Mouse (Mus musculus) C2C12 (cell line): Measurements from ENCODE around the gene Trmt2a. TPM values are rescaled to one million over a fixed set of nuclear protein-coding genes. Genes with fewer than 3 reads are reported as not detected.

Source experiments
- H3K27me3 ChIP-seq: one replicate; pipeline ENCODE4 v1.6.1; 2011; ENCODE audit not compliant: control insufficient read depth, insufficient read depth, insufficient read length
- H3K36me3 ChIP-seq: one replicate; pipeline ENCODE4 v1.6.1; 2011; ENCODE audit not compliant: control insufficient read depth, insufficient read depth
- H3K4me3 ChIP-seq: one replicate; pipeline ENCODE4 v1.5.1; 2011; ENCODE audit warnings: mild to moderate bottlenecking, control low read depth; ENCODE audit not compliant: poor library complexity, insufficient read depth, severe bottlenecking
- H3K79me2 ChIP-seq: one replicate; pipeline ENCODE4 v1.6.1; 2011; ENCODE audit not compliant: control insufficient read depth, insufficient read depth
- H3K79me3 ChIP-seq: one replicate; pipeline ENCODE4 v1.6.1; 2011; ENCODE audit warnings: low read depth, control low read depth
- H3ac ChIP-seq: one replicate; pipeline ENCODE3; 2011; ENCODE audit warnings: low read depth; ENCODE audit not compliant: control insufficient read depth, insufficient read length
- CEBPB ChIP-seq: IDR thresholded peaks from one replicate; pipeline ENCODE4 v1.6.1; 2011; ENCODE audit warnings: low read depth, mild to moderate bottlenecking, control low read depth, moderate library complexity
- CTCF ChIP-seq: IDR thresholded peaks from one replicate; pipeline ENCODE4 v1.5.1; 2011; ENCODE audit not compliant: control insufficient read depth, insufficient read depth, insufficient read length
- FOSL1 ChIP-seq: IDR thresholded peaks from one replicate; pipeline ENCODE4 v1.8.0; 2011; ENCODE audit warnings: mild to moderate bottlenecking, low read length; ENCODE audit not compliant: poor library complexity, insufficient read depth, severe bottlenecking
- MAX ChIP-seq: IDR thresholded peaks from one replicate; pipeline ENCODE4 v1.6.1; 2011; ENCODE audit warnings: mild to moderate bottlenecking, control low read depth
- MYOD1 ChIP-seq: IDR thresholded peaks from one replicate; pipeline ENCODE4 v1.6.1; 2011; ENCODE audit warnings: low read depth; ENCODE audit not compliant: control insufficient read depth, insufficient read length
- MYOG ChIP-seq: IDR thresholded peaks from one replicate; pipeline ENCODE4 v1.6.1; 2011; ENCODE audit not compliant: control insufficient read depth, insufficient read length; ENCODE audit errors: extremely low read depth
- USF1 ChIP-seq: IDR thresholded peaks from one replicate; pipeline ENCODE4 v1.6.1; 2011; ENCODE audit warnings: low read depth, mild to moderate bottlenecking, control low read depth, moderate library complexity
- long read RNA-seq, 2 experiments: library from polyadenylated mRNA; unstranded; transcript quantifications; one replicate each; pipeline ENCODE4 v2.0.0; 2019 to 2020
- polyA plus RNA-seq: library from polyadenylated mRNA; unstranded; fragments of >200 nt; fragmentation: generic; extraction: Trizol; gene quantifications from one replicate; pipeline ENCODE4 v1.2.1, GENCODE M21; 2012; ENCODE audit warnings: missing spikeins

Gene Trmt2a
- polyA plus RNA-seq, result 79.2 TPM
- long read RNA-seq, experiment 1, transcript Trmt2a-203 (12 exons, 2,367 nt), result major isoform, 29 of 50 reads
- long read RNA-seq, experiment 1, partial matches to known transcripts, result 2 of 50 reads
- long read RNA-seq, experiment 1, other reads (novel, unspliced or antisense), result 14 of 50 reads
- long read RNA-seq, experiment 2, transcript Trmt2a-202 (12 exons, 2,235 nt), result minor isoform, 5 of 456 reads
- long read RNA-seq, experiment 2, transcript Trmt2a-204 (11 exons, 2,805 nt), result minor isoform, 13 of 456 reads
- long read RNA-seq, experiment 2, transcript Trmt2a-203 (12 exons, 2,367 nt), result major isoform, 297 of 456 reads
- long read RNA-seq, experiment 2, partial matches to known transcripts, result 11 of 456 reads
- long read RNA-seq, experiment 2, other reads (novel, unspliced or antisense), result 122 of 456 reads

- peaks cover 87% of the 10 kb centered on the region for H3K79me2 ChIP-seq
- H3K27me3 ChIP-seq, result no peaks in the 10 kb centered on the region
- peaks cover 63% of the 10 kb centered on the region for H3K79me3 ChIP-seq
- H3ac ChIP-seq, result peak within 1 kb of the TSS; percentile 99
- H3K36me3 ChIP-seq, result peaks cover 80% of the 10 kb centered on the region
- H3K4me3 ChIP-seq, result peak within 1 kb of the TSS; percentile 97
- TF ChIP-seq FOSL1 (no peak), MAX (peak; percentile 85), CTCF (no peak)
Observed at GRCm38 (mm10) chr16:18248433-18249363, at the start of gene Trmt2a, which contains the start of gene Ranbp1. Gene Trmt2a (plus strand): TSS chr16:18248679. Gene Ranbp1 (minus strand): TSS chr16:18248732.

- no peak for TF ChIP-seq MAX
- TF ChIP-seq MYOD1, result no peak
- no peak for TF ChIP-seq MYOG
- TF ChIP-seq USF1, result no peak
- no peak for TF ChIP-seq CTCF
- no peak for TF ChIP-seq FOSL1
- no peak for TF ChIP-seq CEBPB
Observed at GRCm38 (mm10) chr16:18200062-18200461, 48.4 kb upstream of the Trmt2a start.

GRCm38 (mm10) chr16:18201620-18202019, 46.9 kb upstream of the Trmt2a start:
- TF ChIP-seq FOSL1 (no peak), MYOG (no peak), CEBPB (no peak), MYOD1 (no peak), MAX (no peak), CTCF (no peak), USF1 (no peak)
- H3K36me3 ChIP-seq, result no peaks in the 10 kb centered on the region
- H3K27me3 ChIP-seq, result peaks cover 6% of the 10 kb centered on the region
- H3ac ChIP-seq, result no peak overlapping the region
- H3K4me3 ChIP-seq, result no peak overlapping the region
- H3K79me3 ChIP-seq, result no peaks in the 10 kb centered on the region
- H3K79me2 ChIP-seq, result no peaks in the 10 kb centered on the region

More at GRCm38 (mm10) chr16:18200062-18200461, 48.4 kb upstream of the Trmt2a start:
- peaks cover 3% of the 10 kb centered on the region for H3K27me3 ChIP-seq
- no peaks in the 10 kb centered on the region for H3K79me3 ChIP-seq
- no peaks in the 10 kb centered on the region for H3K36me3 ChIP-seq
- H3K4me3 ChIP-seq, result no peak overlapping the region
- H3ac ChIP-seq, result no peak overlapping the region
- H3K79me2 ChIP-seq, result no peaks in the 10 kb centered on the region

- H3K79me2 ChIP-seq, result no peaks in the 10 kb centered on the region
- H3K4me3 ChIP-seq, result no peak overlapping the region
- H3K79me3 ChIP-seq, result no peaks in the 10 kb centered on the region
- peaks cover 10% of the 10 kb centered on the region for H3K27me3 ChIP-seq
- no peaks in the 10 kb centered on the region for H3K36me3 ChIP-seq
- TF ChIP-seq MYOG (no peak), CTCF (no peak), MAX (no peak)
- no peak overlapping the region for H3ac ChIP-seq
Observed at GRCm38 (mm10) chr16:18202061-18202460, 46.4 kb upstream of the Trmt2a start.

- no peaks in the 10 kb centered on the region for H3K79me2 ChIP-seq
- no peak overlapping the region for H3ac ChIP-seq
- H3K79me3 ChIP-seq, result no peaks in the 10 kb centered on the region
- peaks cover 18% of the 10 kb centered on the region for H3K27me3 ChIP-seq
- H3K36me3 ChIP-seq, result no peaks in the 10 kb centered on the region
- H3K4me3 ChIP-seq, result no peak overlapping the region
- TF ChIP-seq CTCF, result no peak
- TF ChIP-seq MYOG, result no peak
- no peak for TF ChIP-seq MYOD1
- TF ChIP-seq FOSL1, result no peak
- no peak for TF ChIP-seq MAX
Observed at GRCm38 (mm10) chr16:18203430-18204091, 44.9 kb upstream of the Trmt2a start.
